Mouse (Mus musculus) MEL (cell line): ENCODE data around the gene Lipt1. TPM values are rescaled to one million over a fixed set of nuclear protein-coding genes. Genes with fewer than 3 reads are reported as not detected.

Experiments
- polyA plus RNA-seq, 2 experiments: library from polyadenylated mRNA; stranded (reverse) in 1 of 2; unstranded in 1 of 2; fragments of >175 nt in 1 of 2; fragments of >200 nt in 1 of 2; gene quantifications; 2 replicates each; pipeline versions ENCODE4 v1.2.1 to v1.2.4; 2012; ENCODE audit warnings: low replicate concordance in 2 of 2, low read depth in 1 of 2; ENCODE audit not compliant: insufficient read length in 2 of 2, insufficient read depth in 1 of 2, missing spikeins in 1 of 2
- total RNA-seq: library from RNA; depleted of rRNA; stranded (reverse); fragments of 300-350 nt; gene quantifications from 2 replicates; pipeline ENCODE4 v1.2.3, GENCODE M21; 2012; rRNA removed

The Lipt1 gene
- total and polyA plus RNA-seq, 3 experiments = 7.1 to 7.9 TPM; not detected in 1

Other genes with a start within 250 kb of the Lipt1 start
- gene 2010300C02Rik, start 151.7 kb upstream of the Lipt1 start, total RNA-seq = not detected in 2 replicates
- not detected for gene 2010300C02Rik, start 151.7 kb upstream of the Lipt1 start, polyA plus RNA-seq
- 0.35 and 0.49 TPM in 2 replicates for gene Tsga10, start 5.3 kb upstream of the Lipt1 start, total RNA-seq
- gene Tsga10, start 5.3 kb upstream of the Lipt1 start, polyA plus RNA-seq = under 1 TPM in 1 of 2 experiments, not detected in 1; 0.64 TPM
- 16.3 and 20.9 TPM in 2 replicates for gene Mitd1, start 18.7 kb downstream of the Lipt1 start, total RNA-seq
- gene Mitd1, start 18.7 kb downstream of the Lipt1 start, polyA plus RNA-seq = 10 to 100 TPM in 1 of 2 experiments, not detected in 1; 23.0 TPM
- gene Mrpl30, start 18.7 kb downstream of the Lipt1 start, total RNA-seq = 255 and 257 TPM in 2 replicates
- 100 to 1,000 TPM; 189 to 260 TPM for gene Mrpl30, start 18.7 kb downstream of the Lipt1 start, polyA plus RNA-seq
- gene Lyg2, start 44.8 kb downstream of the Lipt1 start, total RNA-seq = not detected in 2 replicates
- not detected for gene Lyg2, start 44.8 kb downstream of the Lipt1 start, polyA plus RNA-seq
- not detected in 2 replicates for gene Lyg1, start 86.0 kb downstream of the Lipt1 start, total RNA-seq
- not detected for gene Lyg1, start 86.0 kb downstream of the Lipt1 start, polyA plus RNA-seq
- gene Txndc9, start 126.2 kb downstream of the Lipt1 start, total RNA-seq = 59.5 and 65.5 TPM in 2 replicates
- 100 to 1,000 TPM in 1 of 2 experiments, 10 to 100 TPM in 1; 74.6 to 102 TPM for gene Txndc9, start 126.2 kb downstream of the Lipt1 start, polyA plus RNA-seq
- 24.2 and 30.3 TPM in 2 replicates for gene Eif5b, start 126.3 kb downstream of the Lipt1 start, total RNA-seq
- gene Eif5b, start 126.3 kb downstream of the Lipt1 start, polyA plus RNA-seq = 100 to 1,000 TPM in 1 of 2 experiments, 10 to 100 TPM in 1; 67.2 to 186 TPM